Mouse (Mus musculus) heart, embryonic 14.5 days (tissue): ENCODE results near the gene Ctnna2. TPM values are rescaled to one million over a fixed set of nuclear protein-coding genes. Genes with fewer than 3 reads are reported as not detected.

Source experiments
- ATAC-seq: fragments of 200-750 bp; cut with Nextera tagmentation; 2 replicates; pipeline ENCODE4 v1.8.0; 2017; ENCODE audit warnings: low read depth, moderate TSS enrichment; ENCODE audit not compliant: insufficient number of reproducible peaks, insufficient read depth, low FRiP score
- H3K27ac ChIP-seq, 2 experiments: fragments of 200-500 bp in 1 of 2; fragments of 300-500 bp in 1 of 2; sonication (generic) in 1 of 2; replicated peaks in 1 of 2; 2 replicates each; pipeline ENCODE4 v1.5.1; 2012 to 2014; ENCODE audit warnings: low read depth in 2 of 2, low read length in 2 of 2, control low read depth in 1 of 2, mild to moderate bottlenecking in 1 of 2, mixed read lengths in 1 of 2; ENCODE audit not compliant: control insufficient read depth in 1 of 2, insufficient read depth in 1 of 2
- H3K27me3 ChIP-seq: fragments of 300-500 bp; sonication (generic); 2 replicates; pipeline ENCODE4 v1.6.1; 2014; ENCODE audit warnings: mild to moderate bottlenecking, low read length, control low read depth; ENCODE audit not compliant: control insufficient read depth, insufficient read depth
- H3K36me3 ChIP-seq: fragments of 300-500 bp; sonication (generic); 2 replicates; pipeline ENCODE4 v1.6.1; 2014; ENCODE audit warnings: mild to moderate bottlenecking, control low read depth, low read length, mixed read lengths; ENCODE audit not compliant: control insufficient read depth, insufficient read depth
- H3K4me1 ChIP-seq, 2 experiments: fragments of 200-500 bp in 1 of 2; fragments of 300-500 bp in 1 of 2; sonication (generic) in 1 of 2; 2 replicates each; pipeline ENCODE4 v1.6.1; 2012 to 2014; ENCODE audit warnings: low read length in 2 of 2, control low read depth in 1 of 2, mixed read lengths in 1 of 2; ENCODE audit not compliant: control insufficient read depth in 2 of 2, insufficient read depth in 2 of 2
- H3K4me2 ChIP-seq: fragments of 300-500 bp; sonication (generic); 2 replicates; pipeline ENCODE4 v1.6.1; 2014; ENCODE audit warnings: mild to moderate bottlenecking, low read length
- H3K4me3 ChIP-seq, 2 experiments: fragments of 200-500 bp in 1 of 2; fragments of 300-500 bp in 1 of 2; sonication (generic) in 1 of 2; 2 replicates each; pipeline ENCODE4 v1.5.1; 2012 to 2014; ENCODE audit warnings: low read length in 2 of 2, mild to moderate bottlenecking in 2 of 2, control low read depth in 1 of 2, low read depth in 1 of 2, moderate library complexity in 1 of 2; ENCODE audit not compliant: control insufficient read depth in 1 of 2, insufficient read depth in 1 of 2
- H3K9ac ChIP-seq: fragments of 300-500 bp; sonication (generic); 2 replicates; pipeline ENCODE4 v1.6.1; 2014; ENCODE audit warnings: mild to moderate bottlenecking, low read length
- H3K9me3 ChIP-seq: fragments of 300-500 bp; sonication (generic); 2 replicates; pipeline ENCODE4 v1.6.1; 2016; ENCODE audit warnings: low read length, control low read depth; ENCODE audit not compliant: control insufficient read depth
- WGBS: fragments of 180-500 bp; shearing (Covaris S2); extraction: QIAGEN DNeasy Blood & Tissue Kit; methylation state at CpG from one replicate; pipeline ENCODE4 v1.1.7; 2014; 5-methylcytosine and 5-hydroxymethylcytosine counted together
- polyA plus RNA-seq: library from polyadenylated mRNA; unstranded; fragments of >200 nt; fragmentation: Nextera tagmentation; extraction: Ambion mirVana; gene quantifications from 2 replicates; pipeline ENCODE4 v1.2.1, GENCODE M21; 2014

The Ctnna2 gene
- polyA plus RNA-seq, 1 experiment from 2014 or later = 1.8 TPM

GRCm38 (mm10) chr6:77358471-77358837 is 621.0 kb downstream of the Ctnna2 start:
- Histone ChIP-seq H3K4me3 (no peak overlapping the region), H3K27ac (no peak overlapping the region), H3K9me3 (no peaks in the 10 kb centered on the region), H3K9ac (no peak overlapping the region), H3K36me3 (no peaks in the 10 kb centered on the region), H3K4me2 (no peak overlapping the region), H3K27me3 (no peaks in the 10 kb centered on the region), H3K4me1 (no peaks in the 10 kb centered on the region)
- no peak for ATAC-seq
- 61% methylated on average over 6 of the region's 6 CpGs for WGBS

- no peak for ATAC-seq
- 65% methylated on average over 9 of the region's 9 CpGs for WGBS
- H3K9ac ChIP-seq = no peak overlapping the region
- no peaks in the 10 kb centered on the region for H3K9me3 ChIP-seq
- H3K27me3 ChIP-seq = no peaks in the 10 kb centered on the region
- H3K4me3 ChIP-seq = no peak overlapping the region
- H3K27ac ChIP-seq = no peak overlapping the region
- no peaks in the 10 kb centered on the region for H3K4me1 ChIP-seq
- no peaks in the 10 kb centered on the region for H3K36me3 ChIP-seq
- no peak overlapping the region for H3K4me2 ChIP-seq
Measured at GRCm38 (mm10) chr6:77357748-77358470, 621.6 kb downstream of the Ctnna2 start.

GRCm38 (mm10) chr6:77354826-77355225 is 624.7 kb downstream of the Ctnna2 start:
- Histone ChIP-seq H3K36me3 (no peaks in the 10 kb centered on the region), H3K27me3 (no peaks in the 10 kb centered on the region), H3K4me3 (no peak overlapping the region), H3K27ac (no peak overlapping the region), H3K4me1 (no peaks in the 10 kb centered on the region), H3K4me2 (no peak overlapping the region), H3K9ac (no peak overlapping the region), H3K9me3 (no peaks in the 10 kb centered on the region)
- 65% methylated on average over 1 of the region's 1 CpGs for WGBS
- no peak for ATAC-seq

GRCm38 (mm10) chr6:77343781-77344180 is 635.7 kb downstream of the Ctnna2 start:
- no peaks in the 10 kb centered on the region for H3K9me3 ChIP-seq
- no peak for ATAC-seq
- H3K27ac ChIP-seq = no peak overlapping the region
- no peak overlapping the region for H3K4me2 ChIP-seq
- no peaks in the 10 kb centered on the region for H3K4me1 ChIP-seq
- no peak overlapping the region for H3K9ac ChIP-seq
- H3K4me3 ChIP-seq = no peak overlapping the region
- H3K27me3 ChIP-seq = no peaks in the 10 kb centered on the region
- no peaks in the 10 kb centered on the region for H3K36me3 ChIP-seq

- H3K27ac ChIP-seq = no peak overlapping the region
- no peak overlapping the region for H3K4me3 ChIP-seq
- H3K27me3 ChIP-seq = no peaks in the 10 kb centered on the region
- H3K4me2 ChIP-seq = no peak overlapping the region
- H3K4me1 ChIP-seq = no peaks in the 10 kb centered on the region
- H3K36me3 ChIP-seq = no peaks in the 10 kb centered on the region
- ATAC-seq = no peak
- 65% methylated on average over 2 of the region's 2 CpGs for WGBS
- no peak overlapping the region for H3K9ac ChIP-seq
- H3K9me3 ChIP-seq = no peaks in the 10 kb centered on the region
Measured at GRCm38 (mm10) chr6:77335537-77335936, 644.0 kb downstream of the Ctnna2 start.

- 60% methylated on average over 3 of the region's 3 CpGs for WGBS
- Histone ChIP-seq H3K9ac (no peak overlapping the region), H3K27me3 (no peaks in the 10 kb centered on the region), H3K9me3 (no peaks in the 10 kb centered on the region), H3K4me1 (no peaks in the 10 kb centered on the region), H3K4me2 (no peak overlapping the region), H3K27ac (no peak overlapping the region), H3K36me3 (no peaks in the 10 kb centered on the region), H3K4me3 (no peak overlapping the region)
- no peak for ATAC-seq
Measured at GRCm38 (mm10) chr6:77324748-77325147, 654.8 kb downstream of the Ctnna2 start.

GRCm38 (mm10) chr6:77324327-77324726 is 655.2 kb downstream of the Ctnna2 start:
- no peaks in the 10 kb centered on the region for H3K9me3 ChIP-seq
- H3K4me2 ChIP-seq = no peak overlapping the region
- ATAC-seq = no peak
- no peak overlapping the region for H3K9ac ChIP-seq
- no peaks in the 10 kb centered on the region for H3K36me3 ChIP-seq
- H3K27me3 ChIP-seq = no peaks in the 10 kb centered on the region
- H3K4me1 ChIP-seq = no peaks in the 10 kb centered on the region
- 77% methylated on average over 1 of the region's 1 CpGs for WGBS
- no peak overlapping the region for H3K27ac ChIP-seq
- H3K4me3 ChIP-seq = no peak overlapping the region

GRCm38 (mm10) chr6:77306796-77307195 is 672.7 kb downstream of the Ctnna2 start:
- H3K9ac ChIP-seq = no peak overlapping the region
- no peak overlapping the region for H3K4me2 ChIP-seq
- no peaks in the 10 kb centered on the region for H3K9me3 ChIP-seq
- H3K27me3 ChIP-seq = no peaks in the 10 kb centered on the region
- no peak overlapping the region for H3K27ac ChIP-seq
- H3K36me3 ChIP-seq = no peaks in the 10 kb centered on the region
- 90% methylated on average over 3 of the region's 3 CpGs for WGBS
- H3K4me3 ChIP-seq = no peak overlapping the region
- ATAC-seq = no peak
- no peaks in the 10 kb centered on the region for H3K4me1 ChIP-seq
